ENCODE assay signal across 33 mouse cellular contexts in the genomic region with DNA sequence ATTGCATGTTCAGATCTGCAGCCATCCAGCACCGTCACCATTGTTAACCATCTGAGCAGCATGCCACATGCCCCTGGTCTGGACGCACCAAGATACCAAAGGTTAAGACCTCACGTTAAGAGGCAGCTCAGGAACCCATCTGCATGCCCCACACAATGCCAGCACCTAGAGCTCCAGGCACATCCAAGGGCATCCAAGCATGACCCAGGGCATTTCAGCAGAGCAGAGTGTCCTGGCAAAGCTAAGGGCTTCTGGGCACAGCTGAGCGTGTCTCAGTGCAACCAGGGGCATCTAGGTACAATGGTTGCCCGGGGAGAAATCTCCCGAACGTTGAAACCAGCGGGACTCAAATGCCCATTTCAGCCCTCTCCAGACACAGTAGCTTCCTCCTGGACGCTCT. TPM values are rescaled to one million over a fixed set of nuclear protein-coding genes. Genes with fewer than 3 reads are reported as not detected.
DNase-seq lines count a peak whose midpoint lies in the region; ATAC-seq and TF ChIP-seq lines count a peak whose summit lies in the region.
"Had no signal": no experiment of that assay in that cellular context is flagged by ENCODE, and none has a peak within 500 bp of the region (broad histone marks: within the 10 kb centered on the region; RNA-seq: fewer than 3 reads in every experiment).

No protein-coding gene starts in this region.

- H3K79me2 ChIP-seq in CH12.LX (replicated peaks; ENCODE audit: control insufficient read depth, extremely low read depth, insufficient read depth, poor library complexity, severe bottlenecking), result no peaks in the 10 kb centered on the region

- peak; percentile 82 for DNase-seq in kidney, adult 11 months
- DNase-seq in kidney, adult 8-10 months, result peak; percentile 77 to 80
- no peak for DNase-seq in kidney, postnatal 4 days
- DNase-seq in CH12.LX (ENCODE audit: extremely low read depth), result no peak
- DNase-seq in kidney, postnatal 36 days, result peak; percentile 79 to 84
- DNase-seq in ovary, postnatal 10 days (ENCODE audit: low spot score), result no peak
- DNase-seq: adrenal gland, adult 2 months; adrenal gland, postnatal 14 days; cerebellum, adult 11 months; cerebellum, adult 2 months; cerebellum, adult 9-11 months; cerebellum, postnatal 25 days; forebrain, postnatal 0 days; gastrocnemius, adult 2 months; gastrocnemius, postnatal 14 days; heart, adult 11 months; heart, postnatal 10 days; heart, postnatal 36 days had no signal

- ATAC-seq in kidney, embryonic 16.5 days (ENCODE audit: low FRiP score, low TSS enrichment), result no peak
- ATAC-seq: forebrain, embryonic 14.5 days; forebrain, postnatal 0 days; Patski had no signal

- no peaks in the 10 kb centered on the region for H3K9me3 ChIP-seq in kidney, embryonic 16.5 days (ENCODE audit: low read length)
- no peaks in the 10 kb centered on the region for H3K9me3 ChIP-seq in CH12.LX (replicated peaks; ENCODE audit: low read length)
- H3K9me3 ChIP-seq: embryonic facial prominence, embryonic 12.5 days; embryonic facial prominence, embryonic 15.5 days; G1E; heart, embryonic 12.5 days; heart, embryonic 15.5 days; hindbrain, embryonic 10.5 days; hindbrain, embryonic 13.5 days had no signal

- dilution Hi-C loops in CH12.LX (cut with MboI; ENCODE audit: extremely low pct_ligation_motif_present, extremely low pct_unique_long_range_greater_than_20kb, low sequenced_read_pairs), result no loop called here

- no peak overlapping the region for H3K27ac ChIP-seq in kidney, embryonic 16.5 days (ENCODE audit: low read length)
- no peak overlapping the region for H3K27ac ChIP-seq in CH12.LX (ENCODE audit: insufficient read depth, low read depth)
- H3K27ac ChIP-seq: embryonic facial prominence, embryonic 12.5 days; embryonic facial prominence, embryonic 15.5 days; gastrocnemius, adult 2 months; heart, embryonic 15.5 days; hindbrain, embryonic 10.5 days; hindbrain, embryonic 13.5 days had no signal

- TF ChIP-seq CTCF in CH12.LX (conservative IDR thresholded peaks at IDR 0.05 in 1 of 2, IDR thresholded peaks at IDR 0.05 in 1 of 2; ENCODE audit: low read depth in 2 of 2, low read length in 2 of 2), result no peak

- TF ChIP-seq EP300 in CH12.LX (IDR thresholded peaks at IDR 0.05; ENCODE audit: low read length), result no peak

- in situ Hi-C loops in CH12.LX (cut with MboI; ENCODE audit: low pct_ligation_motif_present, low pct_unique_long_range_greater_than_20kb, low sequenced_read_pairs), result no loop called here

- 80% methylated on average over 9 of the region's 9 CpGs for WGBS in kidney, embryonic 16.5 days

- H3K4me3 ChIP-seq in kidney, embryonic 16.5 days (ENCODE audit: low read length), result no peak overlapping the region
- no peak overlapping the region for H3K4me3 ChIP-seq in CH12.LX (replicated peaks in 1 of 3; ENCODE audit: low read depth in 2 of 3, low read length in 2 of 3, poor library complexity in 1 of 3)
- H3K4me3 ChIP-seq: embryonic facial prominence, embryonic 12.5 days; embryonic facial prominence, embryonic 15.5 days; gastrocnemius, adult 2 months; heart, embryonic 12.5 days; heart, embryonic 15.5 days; hindbrain, embryonic 10.5 days; hindbrain, embryonic 13.5 days had no signal

- H3K36me3 ChIP-seq in kidney, embryonic 16.5 days (ENCODE audit: insufficient read depth, low read length), result 0 out of 2 replicates have a peak, but pooled peaks cover 4% of the 10 kb centered on the region
- peaks cover 47 to 82% of the 10 kb centered on the region in 2 experiments for H3K36me3 ChIP-seq in CH12.LX (replicated peaks in 1 of 2; ENCODE audit: control insufficient read depth in 1 of 2, insufficient read depth in 1 of 2, low read length in 1 of 2)
- H3K36me3 ChIP-seq: heart, embryonic 15.5 days had no signal

- no peak for TF ChIP-seq POLR2A in CH12.LX (IDR thresholded peaks at IDR 0.05; ENCODE audit: low read depth, low read length)

- no peaks in the 10 kb centered on the region for H3K27me3 ChIP-seq in kidney, embryonic 16.5 days (ENCODE audit: insufficient read depth, low read length)
- H3K27me3 ChIP-seq in CH12.LX (replicated peaks), result no peaks in the 10 kb centered on the region
- H3K27me3 ChIP-seq: embryonic facial prominence, embryonic 12.5 days; embryonic facial prominence, embryonic 15.5 days; heart, embryonic 12.5 days; heart, embryonic 15.5 days; hindbrain, embryonic 13.5 days; Patski had no signal

- H3K4me1 ChIP-seq in kidney, embryonic 16.5 days (ENCODE audit: insufficient read depth, low read length), result no peaks in the 10 kb centered on the region
- peaks cover 4 to 35% of the 10 kb centered on the region in 2 experiments for H3K4me1 ChIP-seq in CH12.LX (ENCODE audit: control insufficient read depth in 1 of 2, insufficient read depth in 2 of 2)
- H3K4me1 ChIP-seq: embryonic facial prominence, embryonic 12.5 days; embryonic facial prominence, embryonic 15.5 days; hindbrain, embryonic 13.5 days had no signal

- H3K9ac ChIP-seq in kidney, embryonic 16.5 days (replicated peaks; ENCODE audit: low read length), result no peak overlapping the region
- H3K9ac ChIP-seq in CH12.LX (ENCODE audit: insufficient read depth, low read depth), result no peak overlapping the region
- H3K9ac ChIP-seq: embryonic facial prominence, embryonic 15.5 days; forebrain, postnatal 0 days; heart, embryonic 12.5 days; heart, embryonic 15.5 days; hindbrain, embryonic 13.5 days had no signal

- H3K4me2 ChIP-seq in kidney, embryonic 16.5 days (replicated peaks; ENCODE audit: low read depth, low read length), result no peak overlapping the region
- H3K4me2 ChIP-seq in CH12.LX (ENCODE audit: insufficient read depth, low read depth, poor library complexity, severe bottlenecking), result no peak overlapping the region
- H3K4me2 ChIP-seq: embryonic facial prominence, embryonic 12.5 days; embryonic facial prominence, embryonic 15.5 days; heart, embryonic 12.5 days; heart, embryonic 15.5 days; hindbrain, embryonic 13.5 days had no signal

- no peak for TF ChIP-seq RAD21 in CH12.LX (IDR thresholded peaks at IDR 0.05; ENCODE audit: low read depth, low read length)

TF ChIP-seq in CH12.LX, 34 proteins besides CTCF, POLR2A, EP300 and RAD21:
- TF ChIP-seq PAX5 (IDR thresholded peaks at IDR 0.05; ENCODE audit: low read length) (0 out of 2 replicates have a peak, but pooled peaks have one; percentile 26), NELFE (IDR thresholded peaks at IDR 0.05; ENCODE audit: low read depth, low read length) (no peak)

RNA-seq across cellular contexts. Expression of a gene that starts 10.6 kb away (rescaled TPM):
- 17.4 and 18.2 TPM in 2 replicates for polyA plus RNA-seq in kidney, embryonic 16.5 days (2015; fragmentation: Nextera tagmentation; extraction: Ambion mirVana)
- total RNA-seq in CH12.LX (2012; rRNA removed) (19.8 and 25.6 TPM in 2 replicates), CH12.LX (2014; rRNA removed) (13.2 and 16.4 TPM in 2 replicates)
- 23.5 and 25.6 TPM in 2 replicates for polyA plus RNA-seq in CH12.LX (2012; ENCODE audit: insufficient read length, low read depth)

RNA-seq across cellular contexts. Expression of a gene that starts 10.8 kb away (rescaled TPM):
- 56.7 and 60.1 TPM in 2 replicates for polyA plus RNA-seq in kidney, embryonic 16.5 days (2015; fragmentation: Nextera tagmentation; extraction: Ambion mirVana)
- total RNA-seq in CH12.LX (2012; rRNA removed), result 64.2 and 67.0 TPM in 2 replicates
- 10.1 and 15.7 TPM in 2 replicates for total RNA-seq in CH12.LX (2014; rRNA removed)
- 36.0 and 38.8 TPM in 2 replicates for polyA plus RNA-seq in CH12.LX (2012; ENCODE audit: insufficient read length, low read depth)

RNA-seq across cellular contexts. Expression of a gene that starts 21.9 kb away (rescaled TPM):
- 0.15 and 0.19 TPM in 2 replicates for polyA plus RNA-seq in kidney, embryonic 16.5 days (2015; fragmentation: Nextera tagmentation; extraction: Ambion mirVana)
- not detected in 2 replicates for total RNA-seq in CH12.LX (2012; rRNA removed)
- total RNA-seq in CH12.LX (2014; rRNA removed), result not detected in 2 replicates
- not detected in 2 replicates for polyA plus RNA-seq in CH12.LX (2012; ENCODE audit: insufficient read length, low read depth)
- total RNA-seq: adrenal gland, adult 2 months; adrenal gland, postnatal 14 days; adrenal gland, postnatal 4 days; common myeloid progenitor, adult 5-6 weeks; forebrain, postnatal 0 days; gastrocnemius, adult 2 months; gastrocnemius, postnatal 14 days; gastrocnemius, postnatal 4 days; heart, postnatal 10 days; heart, postnatal 36 days had no signal
- polyA plus RNA-seq: adrenal gland, adult 2 months; cerebellum, adult 2 months; embryonic facial prominence, embryonic 12.5 days; forebrain, embryonic 11.5 days; forebrain, embryonic 14.5 days; forebrain, postnatal 0 days; frontal cortex, adult 2 months; G1E; heart, embryonic 12.5 days; heart, embryonic 15.5 days; hindbrain, embryonic 10.5 days; hindbrain, embryonic 13.5 days had no signal

RNA-seq across cellular contexts. Expression of a gene that starts 24.0 kb away (rescaled TPM):
- 363 and 371 TPM in 2 replicates for polyA plus RNA-seq in kidney, embryonic 16.5 days (2015; fragmentation: Nextera tagmentation; extraction: Ambion mirVana)
- total RNA-seq in CH12.LX (2012; rRNA removed) (524 and 653 TPM in 2 replicates), CH12.LX (2014; rRNA removed) (453 and 516 TPM in 2 replicates)
- 543 and 561 TPM in 2 replicates for polyA plus RNA-seq in CH12.LX (2012; ENCODE audit: insufficient read length, low read depth)

RNA-seq across cellular contexts. Expression of a gene that starts 32.9 kb away (rescaled TPM):
- 43.0 and 49.0 TPM in 2 replicates for polyA plus RNA-seq in kidney, embryonic 16.5 days (2015; fragmentation: Nextera tagmentation; extraction: Ambion mirVana)
- 50.0 and 53.7 TPM in 2 replicates for total RNA-seq in CH12.LX (2012; rRNA removed)
- 46.0 and 54.2 TPM in 2 replicates for total RNA-seq in CH12.LX (2014; rRNA removed)
- 57.6 and 67.3 TPM in 2 replicates for polyA plus RNA-seq in CH12.LX (2012; ENCODE audit: insufficient read length, low read depth)

Comparison
In these comparisons a context has a peak if more than half of its experiments do, and no peak if none do; other contexts are left out.
1. DNase-seq: peak in kidney, adult 11 months (single experiment), kidney, adult 8-10 months (2 of 2) and kidney, postnatal 36 days (2 of 2); none in kidney, postnatal 4 days (0 of 2), CH12.LX (single experiment) and ovary, postnatal 10 days (single experiment).